ENCODE assay signal across 10 mouse cellular contexts in genomic region chr15:93265728-93266127, GRCm38 (mm10). TPM values are rescaled to one million over a fixed set of nuclear protein-coding genes. Genes with fewer than 3 reads are reported as not detected.
A peak's percentile ranks its signal among the peaks of the same experiment; 100 is the strongest.
DNase-seq lines count a peak whose midpoint lies in the region; ATAC-seq and TF ChIP-seq lines count a peak whose summit lies in the region.
"Had no signal": no experiment of that assay in that cellular context is flagged by ENCODE, and none has a peak within 500 bp of the region (broad histone marks: within the 10 kb centered on the region; RNA-seq: fewer than 3 reads in every experiment).

No protein-coding gene starts in this region.

- no peak overlapping the region for H3K9ac ChIP-seq in hindbrain, postnatal 0 days (replicated peaks; ENCODE audit: low read length)
- no peak overlapping the region for H3K9ac ChIP-seq in hindbrain, embryonic 16.5 days (ENCODE audit: low read depth, low read length)
- H3K9ac ChIP-seq in CH12.LX (ENCODE audit: insufficient read depth, low read depth): no peak overlapping the region
- H3K9ac ChIP-seq in forebrain, embryonic 16.5 days (replicated peaks; ENCODE audit: low read depth, low read length): no peak overlapping the region

- H3K27me3 ChIP-seq in hindbrain, postnatal 0 days (ENCODE audit: insufficient read depth, low read length): no peaks in the 10 kb centered on the region
- no peaks in the 10 kb centered on the region for H3K27me3 ChIP-seq in hindbrain, embryonic 16.5 days (replicated peaks; ENCODE audit: control insufficient read depth, insufficient read depth, low read length)
- H3K27me3 ChIP-seq in CH12.LX (replicated peaks): no peaks in the 10 kb centered on the region
- H3K27me3 ChIP-seq in forebrain, embryonic 16.5 days (replicated peaks; ENCODE audit: control insufficient read depth, insufficient read depth, low read length): no peaks in the 10 kb centered on the region
- H3K27me3 ChIP-seq: heart, embryonic 13.5 days had no signal

- TF ChIP-seq RAD21 in CH12.LX (IDR thresholded peaks at IDR 0.05; ENCODE audit: low read depth, low read length): peak; percentile 35

- TF ChIP-seq CTCF in hindbrain, postnatal 0 days (IDR thresholded peaks at IDR 0.05; ENCODE audit: low read depth): peak; percentile 72
- no peak; a peak in 1 of 4 replicates for TF ChIP-seq CTCF in CH12.LX (conservative IDR thresholded peaks at IDR 0.05 in 1 of 2, IDR thresholded peaks at IDR 0.05 in 1 of 2; ENCODE audit: low read depth in 2 of 2, low read length in 2 of 2)

- H3K4me3 ChIP-seq in hindbrain, postnatal 0 days (ENCODE audit: low read length): no peak overlapping the region
- no peak overlapping the region for H3K4me3 ChIP-seq in hindbrain, embryonic 16.5 days (ENCODE audit: low read length)
- no peak overlapping the region for H3K4me3 ChIP-seq in CH12.LX (replicated peaks in 1 of 3; ENCODE audit: low read depth in 2 of 3, low read length in 2 of 3, poor library complexity in 1 of 3)
- no peak overlapping the region for H3K4me3 ChIP-seq in forebrain, embryonic 16.5 days (replicated peaks; ENCODE audit: low read length)
- H3K4me3 ChIP-seq: heart, embryonic 13.5 days had no signal

- 40% methylated on average over 2 of the region's 2 CpGs for WGBS in hindbrain, postnatal 0 days
- WGBS in hindbrain, embryonic 16.5 days: 41% methylated on average over 2 of the region's 2 CpGs
- WGBS in forebrain, embryonic 16.5 days: 53% methylated on average over 2 of the region's 2 CpGs

- in situ Hi-C loops in CH12.LX (cut with MboI; ENCODE audit: low pct_ligation_motif_present, low pct_unique_long_range_greater_than_20kb, low sequenced_read_pairs): loop anchor here (10.0 kb wide), 1 partner anchor 179 kb away; no protein-coding TSS in a partner anchor

- no peaks in the 10 kb centered on the region for H3K36me3 ChIP-seq in hindbrain, postnatal 0 days (ENCODE audit: insufficient read depth, low read length)
- no peaks in the 10 kb centered on the region for H3K36me3 ChIP-seq in hindbrain, embryonic 16.5 days (ENCODE audit: control insufficient read depth, insufficient read depth, low read length)
- H3K36me3 ChIP-seq in CH12.LX (replicated peaks in 1 of 2; ENCODE audit: control insufficient read depth in 1 of 2, insufficient read depth in 1 of 2, low read length in 1 of 2): peaks cover 13 to 74% of the 10 kb centered on the region in 2 experiments
- no peaks in the 10 kb centered on the region for H3K36me3 ChIP-seq in forebrain, embryonic 16.5 days (ENCODE audit: control insufficient read depth, insufficient read depth)

- no peaks in the 10 kb centered on the region for H3K9me3 ChIP-seq in hindbrain, postnatal 0 days (ENCODE audit: low read length)
- H3K9me3 ChIP-seq in hindbrain, embryonic 16.5 days (ENCODE audit: control insufficient read depth, low read length): no peaks in the 10 kb centered on the region
- H3K9me3 ChIP-seq in CH12.LX (replicated peaks; ENCODE audit: low read length): no peaks in the 10 kb centered on the region
- H3K9me3 ChIP-seq in forebrain, embryonic 16.5 days (ENCODE audit: control insufficient read depth, low read length): no peaks in the 10 kb centered on the region
- H3K9me3 ChIP-seq: heart, embryonic 13.5 days had no signal

- no peak overlapping the region for H3K27ac ChIP-seq in hindbrain, postnatal 0 days
- H3K27ac ChIP-seq in hindbrain, embryonic 16.5 days (ENCODE audit: low read depth, low read length): no peak overlapping the region
- no peak overlapping the region for H3K27ac ChIP-seq in CH12.LX (ENCODE audit: insufficient read depth, low read depth)
- no peak overlapping the region for H3K27ac ChIP-seq in forebrain, embryonic 16.5 days (ENCODE audit: low read length)
- H3K27ac ChIP-seq: heart, embryonic 13.5 days; macrophage had no signal

- dilution Hi-C loops in CH12.LX (cut with MboI; ENCODE audit: extremely low pct_ligation_motif_present, extremely low pct_unique_long_range_greater_than_20kb, low sequenced_read_pairs): no loop called here

- no peak for TF ChIP-seq EP300 in CH12.LX (IDR thresholded peaks at IDR 0.05; ENCODE audit: low read length)

- intact Hi-C loops in gastrocnemius, postnatal 14 days (cut with DNase I; ENCODE audit: low total_unique reads): loop anchor here (2.0 to 10.0 kb wide), 4 partner anchors 69 to 949 kb away; partner anchors contain the start of gene Yaf2

- peaks cover 6% of the 10 kb centered on the region; the same call in 1 of the 2 replicates for H3K79me2 ChIP-seq in CH12.LX (replicated peaks; ENCODE audit: control insufficient read depth, extremely low read depth, insufficient read depth, poor library complexity, severe bottlenecking)

- TF ChIP-seq POLR2A in CH12.LX (IDR thresholded peaks at IDR 0.05; ENCODE audit: low read depth, low read length): no peak

- peak; percentile 79 for DNase-seq in hindbrain, postnatal 0 days (ENCODE audit: low spot score)
- DNase-seq in CH12.LX (ENCODE audit: extremely low read depth): no peak
- DNase-seq in adrenal gland, adult 8-10 months: peak; percentile 51
- DNase-seq in gastrocnemius, postnatal 14 days: peak; percentile 30
- peak; percentile 31 to 71 for DNase-seq in layer of hippocampus, postnatal 25 days (ENCODE audit: extremely low spot score in 1 of 2, low spot score in 1 of 2)
- peak; percentile 45 for DNase-seq in right cerebral cortex, postnatal 4 days

- H3K4me1 ChIP-seq in hindbrain, postnatal 0 days (ENCODE audit: insufficient read depth, low read length): 0 out of 2 replicates have a peak, but pooled peaks cover 5% of the 10 kb centered on the region
- peaks cover 4% of the 10 kb centered on the region; the same call in 1 of the 2 replicates for H3K4me1 ChIP-seq in hindbrain, embryonic 16.5 days (ENCODE audit: control insufficient read depth, insufficient read depth, low read depth, low read length)
- peaks cover 0 to 14% of the 10 kb centered on the region in 2 experiments; a peak in 3 of 4 replicates for H3K4me1 ChIP-seq in CH12.LX (ENCODE audit: control insufficient read depth in 1 of 2, insufficient read depth in 2 of 2)
- 0 out of 2 replicates have a peak, but pooled peaks cover 3% of the 10 kb centered on the region for H3K4me1 ChIP-seq in forebrain, embryonic 16.5 days (replicated peaks; ENCODE audit: control insufficient read depth, insufficient read depth, low read length)

- H3K4me2 ChIP-seq in hindbrain, postnatal 0 days (ENCODE audit: low read depth, low read length): no peak overlapping the region
- H3K4me2 ChIP-seq in hindbrain, embryonic 16.5 days (ENCODE audit: low read length): no peak overlapping the region
- no peak overlapping the region for H3K4me2 ChIP-seq in CH12.LX (ENCODE audit: insufficient read depth, low read depth, poor library complexity, severe bottlenecking)
- no peak overlapping the region for H3K4me2 ChIP-seq in forebrain, embryonic 16.5 days (ENCODE audit: low read length)
- H3K4me2 ChIP-seq: heart, embryonic 13.5 days had no signal

- ATAC-seq in hindbrain, postnatal 0 days: no peak
- no peak for ATAC-seq in hindbrain, embryonic 16.5 days
- no peak for ATAC-seq in forebrain, embryonic 16.5 days

TF ChIP-seq in CH12.LX, 34 proteins besides CTCF, POLR2A, EP300 and RAD21:
- TF ChIP-seq TBP (conservative IDR thresholded peaks at IDR 0.05; ENCODE audit: low read depth, low read length) (no peak), IRF4 (IDR thresholded peaks at IDR 0.05; ENCODE audit: low read depth, low read length) (no peak), MAFK (IDR thresholded peaks at IDR 0.05; ENCODE audit: insufficient replicate concordance, low read length) (no peak), USF1 (IDR thresholded peaks at IDR 0.05; ENCODE audit: low read depth, low read length) (no peak), ZMIZ1 (IDR thresholded peaks at IDR 0.05; ENCODE audit: low read depth, low read length) (no peak), MEF2A (IDR thresholded peaks at IDR 0.05; ENCODE audit: borderline replicate concordance, low read depth, low read length) (no peak), NELFE (IDR thresholded peaks at IDR 0.05; ENCODE audit: low read depth, low read length) (no peak)

RNA-seq across cellular contexts. Expression of gene Gxylt1, which starts 9.3 kb away (rescaled TPM):
- 3.1 and 4.9 TPM in 2 replicates for total RNA-seq in hindbrain, postnatal 0 days (2014; rRNA removed)
- 3.9 and 4.0 TPM in 2 replicates for polyA plus RNA-seq in hindbrain, postnatal 0 days (2015; fragmentation: Nextera tagmentation; extraction: Ambion mirVana)
- polyA plus RNA-seq in hindbrain, embryonic 16.5 days (2015; fragmentation: Nextera tagmentation; extraction: Ambion mirVana): 4.3 and 5.7 TPM in 2 replicates
- total RNA-seq in CH12.LX (2012; rRNA removed): 7.5 TPM in 2 replicates
- total RNA-seq in CH12.LX (2014; rRNA removed): 9.3 and 9.5 TPM in 2 replicates
- 17.1 and 18.5 TPM in 2 replicates for polyA plus RNA-seq in CH12.LX (2012; ENCODE audit: insufficient read length, low read depth)
- 10 to 100 TPM; 26.5 to 32.2 (median 31.0) TPM for total RNA-seq in adrenal gland, adult 8-10 months (2022)
- 1 to 10 TPM; 5.9 to 6.8 TPM for total RNA-seq in gastrocnemius, postnatal 14 days (2021)
- total RNA-seq in layer of hippocampus, postnatal 25 days (2021): 10 to 100 TPM in 1 of 2 experiments, 1 to 10 TPM in 1; 8.2 to 10.6 TPM
- polyA plus RNA-seq in forebrain, embryonic 16.5 days (2015; fragmentation: Nextera tagmentation; extraction: Ambion mirVana): 10.6 and 11.6 TPM in 2 replicates
